Mouse (Mus musculus): Measurements from ENCODE around the gene Ptpn4. TPM values are rescaled to one million over a fixed set of nuclear protein-coding genes. Genes with fewer than 3 reads are reported as not detected.
A peak's percentile ranks its signal among the peaks of the same experiment; 100 is the strongest.

The Ptpn4 gene
- total RNA-seq (2021) = 10 to 100 TPM; 89.8 to 94.1 TPM
- long read RNA-seq, experiment 1, full-length matches to known transcripts = 1 of 16 reads
- long read RNA-seq, experiment 1, partial matches to known transcripts = 1 of 16 reads
- long read RNA-seq, experiment 1, other reads (novel, unspliced or antisense) = 14 of 16 reads
- long read RNA-seq, experiment 2, partial matches to known transcripts = 0 of 4 reads
- long read RNA-seq, experiment 2, other reads (novel, unspliced or antisense) = 4 of 4 reads

DNA sequence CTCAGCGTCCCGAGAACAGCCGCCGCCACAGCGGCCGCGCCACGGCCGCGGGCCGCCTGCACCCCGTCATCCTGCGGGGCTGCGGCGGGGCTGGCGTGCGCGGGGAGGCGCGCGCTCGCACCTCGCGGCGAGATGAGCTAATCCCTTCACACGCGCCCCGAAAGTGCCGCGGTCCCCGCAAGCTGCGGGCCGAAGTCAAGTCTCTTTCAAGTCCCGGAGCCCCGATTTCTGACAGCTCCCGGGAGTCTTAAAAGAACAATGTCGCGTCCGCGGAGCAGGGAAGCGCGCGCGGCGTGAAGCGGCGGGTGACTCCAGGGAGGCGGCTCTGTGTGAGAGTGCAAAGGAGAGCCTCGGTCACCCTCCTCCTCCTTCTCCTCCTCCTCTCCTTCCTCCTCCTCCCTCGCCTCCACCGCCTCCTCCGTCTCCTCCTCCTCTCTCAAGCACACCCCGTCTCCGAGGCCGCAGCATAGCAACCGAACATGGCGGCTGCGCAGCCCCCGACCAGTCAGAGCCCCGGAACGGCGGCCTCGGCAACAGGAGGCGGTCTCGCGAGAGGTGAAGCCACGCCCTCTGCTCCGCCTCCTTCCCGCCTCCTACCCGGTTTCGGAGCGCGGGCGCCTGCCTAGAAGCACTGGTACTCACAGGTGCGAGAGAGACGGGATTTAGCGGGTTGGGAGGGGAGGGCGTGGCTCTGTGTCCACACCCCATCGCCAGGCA, at the start of gene Ptpn4:
Gene Ptpn4 (minus strand): TSS at position 579 of the 717 bp plus-strand sequence.
- peak; percentile 97 for DNase-seq (ENCODE audit: low spot score in 2 of 2)

DNA sequence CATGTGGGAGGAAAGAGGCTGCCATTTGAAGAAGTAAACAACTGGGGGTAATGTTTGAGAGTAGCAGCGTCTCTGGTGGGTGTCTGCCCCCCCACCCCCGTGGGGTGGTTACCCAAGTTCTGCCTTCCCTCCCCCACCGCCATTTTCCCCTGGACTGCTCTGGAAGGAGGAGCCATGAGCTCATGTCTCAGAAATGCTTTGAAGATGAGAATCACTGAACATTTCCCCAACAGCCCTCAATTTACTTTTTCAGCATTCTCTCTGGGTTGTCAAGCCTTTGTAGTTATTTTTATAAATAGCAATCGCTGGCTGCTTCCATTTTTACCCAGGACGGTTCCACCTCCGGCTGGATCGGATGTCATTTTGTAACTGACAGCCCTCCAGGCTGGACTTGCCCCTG, 48.9 kb upstream of the Ptpn4 start:
- DNase-seq (ENCODE audit: low spot score in 2 of 2) = no peak

GRCm38 (mm10) chr1:119884272-119884671, 46.9 kb upstream of the Ptpn4 start:
- DNase-seq (ENCODE audit: low spot score in 2 of 2) = peak in 1 of 2 experiments; percentile 54

- peak in 1 of 2 experiments; percentile 46 for DNase-seq (ENCODE audit: low spot score in 2 of 2)
Measured at GRCm38 (mm10) chr1:119878909-119879308, 41.5 kb upstream of the Ptpn4 start.

DNA sequence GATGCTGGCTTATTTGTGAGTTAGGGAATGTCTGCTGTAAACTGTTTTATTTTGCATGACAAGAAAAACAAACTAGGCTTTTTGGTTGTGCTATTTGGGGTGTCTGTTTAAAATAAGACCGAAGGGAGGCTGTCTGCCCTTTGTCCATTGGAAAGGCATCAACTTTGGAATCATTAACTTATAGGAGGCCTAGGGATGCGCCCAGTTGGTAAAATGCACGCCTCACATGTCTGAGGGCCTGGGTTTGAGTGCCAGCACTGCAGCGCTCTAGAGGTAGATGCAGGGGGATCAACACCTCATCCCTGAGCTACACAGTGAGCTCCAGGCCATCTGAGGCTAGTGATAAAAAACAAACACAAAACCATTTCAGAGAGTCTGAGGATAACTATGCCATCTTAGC, 40.1 kb upstream of the Ptpn4 start:
- no peak for DNase-seq (ENCODE audit: low spot score in 2 of 2)

GRCm38 (mm10) chr1:119868395-119869161, 31.2 kb upstream of the Ptpn4 start:
- DNase-seq (ENCODE audit: low spot score in 2 of 2) = no peak

- no peak for DNase-seq (ENCODE audit: low spot score in 2 of 2)
Measured at GRCm38 (mm10) chr1:119867300-119867699, 29.9 kb upstream of the Ptpn4 start.

- DNase-seq (ENCODE audit: low spot score in 2 of 2) = no peak
Measured at GRCm38 (mm10) chr1:119865311-119865710, 27.9 kb upstream of the Ptpn4 start.

DNA sequence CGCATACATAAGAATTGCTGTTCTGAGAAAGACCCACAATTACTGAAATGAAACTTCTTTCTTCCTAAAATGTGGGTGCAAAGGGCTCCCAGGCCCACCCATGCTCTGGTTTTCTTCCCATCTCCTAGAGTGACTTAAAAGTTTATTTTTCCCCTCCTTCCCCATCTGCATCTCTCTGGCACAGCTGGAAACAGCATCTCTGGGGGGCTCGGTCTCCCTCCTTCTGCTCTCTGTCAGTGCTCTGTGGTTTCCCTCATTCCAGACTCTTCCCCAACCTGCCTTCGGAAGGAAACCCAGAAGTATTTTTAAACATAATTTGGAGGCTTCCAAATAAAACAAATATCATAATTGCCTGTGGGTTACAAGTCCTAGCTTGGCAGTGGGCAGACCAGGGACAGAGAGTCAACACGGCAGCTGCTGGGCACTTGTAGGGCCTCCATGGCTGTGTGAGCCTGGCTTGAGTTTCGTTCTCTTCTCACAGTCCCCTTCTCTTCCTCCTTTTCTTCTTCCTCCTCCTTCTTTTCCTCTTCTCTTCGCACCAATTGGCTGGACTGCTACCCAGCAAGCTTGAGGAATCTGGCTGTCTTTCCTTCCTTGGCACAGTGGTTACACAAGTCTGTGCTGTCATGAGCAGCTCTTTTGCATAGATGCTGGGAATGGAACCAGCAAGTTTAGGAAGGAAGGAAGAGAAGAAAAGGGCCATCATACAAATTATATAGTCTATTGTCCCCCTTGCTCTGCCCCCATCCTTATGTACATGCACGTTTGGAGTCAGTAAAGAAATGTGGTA, 26.3 kb upstream of the Ptpn4 start:
- DNase-seq (ENCODE audit: low spot score in 2 of 2) = no peak

DNA sequence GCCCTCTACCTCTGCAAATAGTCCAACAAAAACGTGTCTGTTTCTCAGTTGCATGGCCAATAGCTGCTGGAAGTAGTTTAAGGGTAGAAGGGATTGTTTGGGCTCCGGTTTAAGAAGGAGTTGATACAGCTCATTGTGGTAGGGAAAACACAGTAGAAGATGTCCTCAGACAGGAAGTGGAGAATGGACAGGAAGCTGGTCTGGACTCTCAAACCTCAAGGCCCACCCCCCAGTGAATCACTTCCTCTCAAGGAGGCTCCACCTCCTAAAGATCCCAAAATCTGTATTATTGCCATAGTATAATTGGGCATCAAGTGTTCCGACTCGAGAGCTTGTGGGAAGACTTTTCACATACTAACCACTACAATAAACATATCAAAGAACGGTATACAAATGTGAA, 22.2 kb upstream of the Ptpn4 start:
- no peak for DNase-seq (ENCODE audit: low spot score in 2 of 2)

DNA sequence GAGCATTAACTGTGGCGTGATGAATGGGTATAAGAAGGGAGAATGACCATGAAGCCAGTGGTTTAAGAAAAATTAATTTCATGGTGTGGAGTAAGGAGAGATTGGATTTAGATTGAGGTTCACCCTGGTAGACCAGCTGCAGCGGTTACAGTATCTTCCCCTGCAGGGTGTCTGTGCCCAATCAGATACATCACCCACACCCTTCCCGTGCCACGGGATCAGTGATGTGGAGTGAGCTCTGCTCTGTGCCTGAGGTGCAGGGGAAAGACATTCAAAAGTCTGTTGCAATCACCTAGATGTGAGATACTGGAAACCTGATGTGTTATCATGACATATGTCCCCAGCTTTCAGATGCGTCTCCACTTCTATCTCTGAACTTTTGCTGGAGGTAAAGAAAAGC, 15.6 kb upstream of the Ptpn4 start:
- DNase-seq (ENCODE audit: low spot score in 2 of 2) = no peak

GRCm38 (mm10) chr1:119852339-119852738, 14.9 kb upstream of the Ptpn4 start:
- DNase-seq (ENCODE audit: low spot score in 2 of 2) = no peak

DNA sequence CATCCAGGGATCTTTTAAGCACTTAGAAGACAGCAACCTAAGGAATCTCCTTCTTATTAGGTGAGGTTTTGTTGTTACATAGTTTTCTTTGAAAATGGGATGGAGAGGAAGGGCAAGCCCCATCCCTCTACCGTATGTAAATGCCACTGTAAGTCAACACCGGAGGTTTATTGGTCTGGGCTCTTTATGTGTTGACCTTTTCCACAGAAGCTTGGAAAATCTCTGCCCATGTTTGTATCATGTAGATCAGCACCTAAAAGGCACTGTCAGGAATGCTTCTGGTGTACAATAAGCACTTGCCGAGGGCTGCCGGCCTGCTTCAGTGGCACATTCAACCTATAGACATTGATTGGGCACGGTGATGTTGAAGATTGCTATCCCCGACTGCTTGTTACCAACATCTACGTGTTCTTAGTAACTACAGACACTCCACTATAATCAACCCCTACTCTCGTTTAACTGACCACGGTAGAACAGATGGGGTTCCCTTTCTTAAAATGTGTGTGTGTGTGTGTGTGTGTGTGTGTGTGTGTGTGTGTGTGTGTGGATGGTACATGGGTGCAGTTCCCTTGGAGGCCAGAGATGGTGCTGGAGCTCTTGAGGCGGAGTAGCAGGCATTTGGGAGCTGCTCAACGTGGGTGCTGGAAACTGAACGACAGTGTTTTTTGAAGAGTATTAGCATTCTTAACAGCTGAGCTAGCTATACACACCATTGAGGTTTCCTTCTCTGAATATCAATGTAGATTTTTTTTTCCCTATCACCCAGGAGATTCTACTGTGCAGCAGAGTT, 11.9 kb upstream of the Ptpn4 start:
- DNase-seq (ENCODE audit: low spot score in 2 of 2) = no peak

- DNase-seq (ENCODE audit: low spot score in 2 of 2) = no peak
Measured at GRCm38 (mm10) chr1:119845321-119845720, 7.9 kb upstream of the Ptpn4 start.

DNA sequence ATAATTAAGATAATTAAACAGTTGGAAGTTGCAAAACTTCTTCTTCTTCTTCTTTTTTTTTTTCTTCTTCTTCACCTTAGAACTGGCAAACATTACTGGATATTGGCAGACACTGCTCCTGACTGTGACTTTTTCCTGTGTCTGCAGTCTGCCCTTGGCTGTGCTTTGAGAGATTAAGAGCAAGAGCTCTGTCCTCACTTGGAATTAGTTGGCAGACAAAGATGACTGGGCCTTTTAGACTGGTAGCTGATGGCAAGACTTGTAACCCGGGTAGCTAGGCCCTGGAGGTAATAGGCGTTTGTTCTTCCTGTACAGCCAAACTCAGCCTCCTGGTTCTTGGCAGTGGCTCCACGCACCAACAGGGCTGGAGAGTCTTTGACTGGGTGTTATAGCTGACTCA, 5.7 kb upstream of the Ptpn4 start:
- no peak for DNase-seq (ENCODE audit: low spot score in 2 of 2)

GRCm38 (mm10) chr1:119838241-119838640, 828 bp upstream of the Ptpn4 start:
- no peak for DNase-seq (ENCODE audit: low spot score in 2 of 2)

- peak; percentile 5 to 20 for DNase-seq (ENCODE audit: low spot score in 2 of 2)
Measured at GRCm38 (mm10) chr1:119836479-119837015, 866 bp downstream of the Ptpn4 start.

GRCm38 (mm10) chr1:119835726-119836478, 1.5 kb downstream of the Ptpn4 start:
- no peak for DNase-seq (ENCODE audit: low spot score in 2 of 2)

- no peak for DNase-seq (ENCODE audit: low spot score in 2 of 2)
Measured at GRCm38 (mm10) chr1:119828160-119828559, 9.3 kb downstream of the Ptpn4 start.

Measured in left cerebral cortex, adult 18-20 months (tissue).